Mouse (Mus musculus): ENCODE data around the gene Hyal2. TPM values are rescaled to one million over a fixed set of nuclear protein-coding genes. Genes with fewer than 3 reads are reported as not detected.

Hyal2 gene
- total and polyA plus RNA-seq, 2 experiments from 2014 or later = 42.7 to 65.3 TPM

DNA sequence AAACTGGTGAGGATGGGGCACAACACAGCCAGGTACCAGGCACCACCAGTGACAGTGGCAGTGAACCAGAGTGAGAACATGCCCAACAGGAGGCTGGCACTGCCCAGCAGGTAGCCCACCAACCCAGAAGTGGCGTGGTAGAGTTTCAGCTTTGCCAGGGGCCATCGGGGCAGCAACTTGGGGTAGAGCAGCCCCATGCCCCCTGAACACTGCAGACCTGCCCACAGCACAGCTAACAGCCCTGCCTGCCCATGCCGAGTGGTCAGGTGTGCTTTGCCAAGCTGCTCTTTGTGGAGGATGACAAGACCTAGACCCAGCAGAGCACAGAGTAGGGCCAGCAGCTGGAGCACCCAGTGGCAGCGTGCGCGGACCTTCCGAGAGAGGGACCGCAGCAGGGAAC is 27.8 kb upstream of the Hyal2 start:
- H3K4me1 ChIP-seq (ENCODE audit: insufficient read depth, low read length) = peaks cover 22% of the 10 kb centered on the region
- no peak for TF ChIP-seq CTCF (IDR thresholded peaks at IDR 0.05)
- no peak overlapping the region for H3K4me2 ChIP-seq (ENCODE audit: low read depth, low read length, poor library complexity, severe bottlenecking)

DNA sequence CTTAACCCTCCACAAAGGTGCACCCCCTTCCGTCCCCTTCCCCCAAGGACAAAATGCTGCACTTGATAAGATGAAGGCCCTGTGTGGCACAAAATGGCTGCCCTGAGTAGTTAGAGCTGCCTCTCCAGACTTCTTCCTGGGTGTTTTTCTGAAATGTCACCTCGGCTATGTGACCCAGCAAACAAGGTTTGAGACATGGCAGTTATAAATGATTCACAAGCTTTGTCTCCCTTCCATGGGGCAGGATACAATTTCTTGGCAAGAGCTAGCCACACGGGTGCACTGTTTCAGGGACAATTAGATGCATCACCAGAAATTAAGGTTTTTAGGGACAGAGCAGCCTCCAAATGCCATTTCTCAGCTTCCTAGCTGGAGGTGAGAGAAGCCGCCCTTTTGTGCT is 27.3 kb upstream of the Hyal2 start:
- WGBS = 76% methylated on average over 4 of the region's 4 CpGs
- TF ChIP-seq CTCF (IDR thresholded peaks at IDR 0.05) = 0 out of 2 replicates have a peak, but pooled peaks have one; percentile 5
- H3K9ac ChIP-seq (replicated peaks; ENCODE audit: low read length, poor library complexity, severe bottlenecking) = no peak overlapping the region
- no peaks in the 10 kb centered on the region for H3K27me3 ChIP-seq (ENCODE audit: insufficient read depth, low read length)
- no peak overlapping the region for H3K27ac ChIP-seq (ENCODE audit: low read depth, low read length)
- ATAC-seq (ENCODE audit: low FRiP score) (no peak), DNase-seq (ENCODE audit: low spot score) (no peak)
- H3K36me3 ChIP-seq (ENCODE audit: insufficient read depth, low read length) = peaks cover 42% of the 10 kb centered on the region
- H3K4me3 ChIP-seq (ENCODE audit: low read depth, low read length) = no peak overlapping the region
- peaks cover 22% of the 10 kb centered on the region for H3K4me1 ChIP-seq (ENCODE audit: insufficient read depth, low read length)
- H3K9me3 ChIP-seq (ENCODE audit: low read length) = no peaks in the 10 kb centered on the region
- H3K4me2 ChIP-seq (ENCODE audit: low read depth, low read length, poor library complexity, severe bottlenecking) = peak overlapping the region; percentile 79

More for the DNA sequence above, 27.8 kb upstream of the Hyal2 start:
- Histone ChIP-seq H3K27ac (ENCODE audit: low read depth, low read length) (no peak overlapping the region), H3K9ac (replicated peaks; ENCODE audit: low read length, poor library complexity, severe bottlenecking) (no peak overlapping the region), H3K27me3 (ENCODE audit: insufficient read depth, low read length) (no peaks in the 10 kb centered on the region), H3K9me3 (ENCODE audit: low read length) (no peaks in the 10 kb centered on the region), H3K4me3 (ENCODE audit: low read depth, low read length) (no peak overlapping the region), H3K36me3 (ENCODE audit: insufficient read depth, low read length) (peaks cover 38% of the 10 kb centered on the region)
- 93% methylated on average over 8 of the region's 8 CpGs for WGBS
- DNase-seq (ENCODE audit: low spot score) (no peak), ATAC-seq (ENCODE audit: low FRiP score) (no peak)

DNA sequence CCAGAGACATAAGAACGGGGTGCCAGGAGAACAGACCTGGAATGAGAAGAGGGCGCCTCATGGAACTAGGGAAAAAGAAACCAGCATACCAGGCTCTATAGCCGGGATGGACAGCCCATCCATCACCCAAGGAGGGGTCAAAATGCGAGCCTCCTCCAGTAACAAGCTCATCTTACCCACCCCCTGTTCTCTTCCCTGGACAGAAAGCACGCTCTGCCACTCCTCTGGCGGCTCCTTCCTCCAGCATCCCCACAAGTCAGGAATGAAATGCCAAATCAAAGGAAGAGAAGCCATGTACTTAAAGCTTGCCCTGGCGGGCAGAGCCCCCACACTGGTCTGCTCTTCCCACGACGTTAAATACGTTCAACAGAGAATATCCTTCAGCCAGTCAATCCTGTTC is 26.7 kb upstream of the Hyal2 start:
- Histone ChIP-seq H3K4me1 (ENCODE audit: insufficient read depth, low read length) (peaks cover 16% of the 10 kb centered on the region), H3K27ac (ENCODE audit: low read depth, low read length) (peak overlapping the region; percentile 14; the same call in 1 of the 2 replicates), H3K36me3 (ENCODE audit: insufficient read depth, low read length) (peaks cover 43% of the 10 kb centered on the region), H3K4me2 (ENCODE audit: low read depth, low read length, poor library complexity, severe bottlenecking) (peak overlapping the region; percentile 79), H3K9me3 (ENCODE audit: low read length) (no peaks in the 10 kb centered on the region), H3K9ac (replicated peaks; ENCODE audit: low read length, poor library complexity, severe bottlenecking) (peak overlapping the region; percentile 58), H3K27me3 (ENCODE audit: insufficient read depth, low read length) (no peaks in the 10 kb centered on the region), H3K4me3 (ENCODE audit: low read depth, low read length) (peak overlapping the region; percentile 56)
- DNase-seq (ENCODE audit: low spot score) (no peak), ATAC-seq (ENCODE audit: low FRiP score) (no peak)
- no peak for TF ChIP-seq CTCF (IDR thresholded peaks at IDR 0.05)
- 45% methylated on average over 10 of the region's 10 CpGs for WGBS

DNA sequence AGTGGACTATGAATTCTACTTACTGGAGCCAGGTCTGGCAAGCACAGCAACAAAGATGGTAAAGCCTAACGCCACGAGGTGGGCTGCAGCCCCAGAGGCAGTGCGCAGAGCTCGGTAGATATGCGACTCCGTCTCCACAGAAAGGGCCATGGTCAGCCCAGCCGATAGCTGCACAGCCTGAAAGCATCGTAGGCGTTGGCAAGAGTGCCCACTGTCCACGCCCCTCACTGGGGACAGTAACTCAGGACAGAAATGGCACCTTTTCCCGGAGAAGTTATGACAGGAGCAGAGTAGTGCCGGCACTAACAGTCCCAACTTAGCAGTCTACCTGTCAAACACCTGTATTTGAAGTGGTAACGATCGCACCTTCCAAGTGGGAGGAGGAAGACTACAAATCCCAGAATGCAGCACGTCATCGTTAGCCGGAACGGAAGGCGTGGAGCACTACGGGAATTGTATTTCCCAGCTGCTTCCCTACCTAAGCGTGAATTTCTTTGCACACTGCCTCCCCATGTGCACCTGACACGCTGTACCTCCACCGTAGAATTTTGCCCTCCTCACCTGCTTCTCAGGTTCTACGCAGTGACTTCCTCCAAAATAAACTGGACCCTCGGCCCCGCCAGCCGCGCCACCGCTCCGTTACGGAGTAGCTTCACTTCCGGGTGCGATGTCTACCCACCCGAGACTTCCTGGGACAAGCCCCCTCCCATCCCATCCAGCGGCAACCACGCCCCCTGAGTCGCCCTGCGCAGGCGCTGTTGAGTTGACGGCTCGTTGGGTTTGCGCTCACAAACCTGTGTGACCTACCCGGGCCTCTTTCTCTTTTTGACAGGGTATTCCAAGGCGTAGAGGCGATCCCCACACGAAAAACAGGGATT is 26.0 kb upstream of the Hyal2 start, which contains the start of the genes Cyb561d2 and Nprl2:
TSS of gene Cyb561d2 (minus strand) at position 720 of the 878 bp plus-strand sequence.
TSS of gene Nprl2 (plus strand) at position 753 of the 878 bp plus-strand sequence.
- peaks cover 43% of the 10 kb centered on the region for H3K36me3 ChIP-seq (ENCODE audit: insufficient read depth, low read length)

GRCm38 (mm10) chr9:107542352-107542686 is 25.4 kb upstream of the Hyal2 start:
- Histone ChIP-seq H3K9ac (replicated peaks; ENCODE audit: low read length, poor library complexity, severe bottlenecking) (peak overlapping the region; percentile 58), H3K4me3 (ENCODE audit: low read depth, low read length) (peak overlapping the region; percentile 56), H3K9me3 (ENCODE audit: low read length) (no peaks in the 10 kb centered on the region), H3K27me3 (ENCODE audit: insufficient read depth, low read length) (no peaks in the 10 kb centered on the region), H3K36me3 (ENCODE audit: insufficient read depth, low read length) (peaks cover 42% of the 10 kb centered on the region), H3K27ac (ENCODE audit: low read depth, low read length) (peak overlapping the region; percentile 67), H3K4me2 (ENCODE audit: low read depth, low read length, poor library complexity, severe bottlenecking) (peak overlapping the region; percentile 79), H3K4me1 (ENCODE audit: insufficient read depth, low read length) (peaks cover 14% of the 10 kb centered on the region; the same call in 1 of the 2 replicates)
- no peak for TF ChIP-seq CTCF (IDR thresholded peaks at IDR 0.05)
- DNase-seq (ENCODE audit: low spot score) (no peak), ATAC-seq (ENCODE audit: low FRiP score) (peak; percentile 11; the same call in 1 of the 2 replicates)
- 3% methylated on average over 11 of the region's 11 CpGs for WGBS

More for the DNA sequence above, 26.0 kb upstream of the Hyal2 start, which contains the start of the genes Cyb561d2 and Nprl2:
- peak within 1 kb of the TSS; percentile 79 for H3K4me2 ChIP-seq (ENCODE audit: low read depth, low read length, poor library complexity, severe bottlenecking)
- DNase-seq (ENCODE audit: low spot score) = peak; percentile 95
- H3K4me1 ChIP-seq (ENCODE audit: insufficient read depth, low read length) = peaks cover 11% of the 10 kb centered on the region
- H3K27ac ChIP-seq (ENCODE audit: low read depth, low read length) = peak within 1 kb of the TSS; percentile 67
- peak within 1 kb of the TSS; percentile 56 for H3K4me3 ChIP-seq (ENCODE audit: low read depth, low read length)
- H3K9ac ChIP-seq (replicated peaks; ENCODE audit: low read length, poor library complexity, severe bottlenecking) = peak within 1 kb of the TSS; percentile 58
- H3K27me3 ChIP-seq (ENCODE audit: insufficient read depth, low read length) = no peaks in the 10 kb centered on the region
- WGBS = under 1% methylated on average over 46 of the region's 46 CpGs
- no peak; the same call in 1 of the 2 replicates for TF ChIP-seq CTCF (IDR thresholded peaks at IDR 0.05)
- ATAC-seq (ENCODE audit: low FRiP score) = peak; percentile 86
- no peaks in the 10 kb centered on the region for H3K9me3 ChIP-seq (ENCODE audit: low read length)

- peak overlapping the region; percentile 58 for H3K9ac ChIP-seq (replicated peaks; ENCODE audit: low read length, poor library complexity, severe bottlenecking)
- 53% methylated on average over 8 of the region's 8 CpGs for WGBS
- peak overlapping the region; percentile 56 for H3K4me3 ChIP-seq (ENCODE audit: low read depth, low read length)
- H3K9me3 ChIP-seq (ENCODE audit: low read length) = no peaks in the 10 kb centered on the region
- H3K4me1 ChIP-seq (ENCODE audit: insufficient read depth, low read length) = peaks cover 18% of the 10 kb centered on the region; the same call in 1 of the 2 replicates
- H3K27ac ChIP-seq (ENCODE audit: low read depth, low read length) = no peak overlapping the region
- H3K4me2 ChIP-seq (ENCODE audit: low read depth, low read length, poor library complexity, severe bottlenecking) = peak overlapping the region; percentile 79
- peaks cover 38% of the 10 kb centered on the region for H3K36me3 ChIP-seq (ENCODE audit: insufficient read depth, low read length)
- ATAC-seq (ENCODE audit: low FRiP score) (no peak), DNase-seq (ENCODE audit: low spot score) (no peak)
- H3K27me3 ChIP-seq (ENCODE audit: insufficient read depth, low read length) = no peaks in the 10 kb centered on the region
- no peak for TF ChIP-seq CTCF (IDR thresholded peaks at IDR 0.05)
These were observed 25.0 kb upstream of the Hyal2 start for GRCm38 (mm10) chr9:107542721-107543120.

All from midbrain, postnatal 0 days (tissue).